Mouse (Mus musculus): Measurements from ENCODE around the gene Kcnma1. TPM values are rescaled to one million over a fixed set of nuclear protein-coding genes. Genes with fewer than 3 reads are reported as not detected.

The Kcnma1 gene
- polyA plus RNA-seq (2015; fragmentation: Illumina TruSeq; extraction: RNeasy Lipid Tissue Mini Kit (QIAGEN cat#74804); ENCODE audit: insufficient read depth, low replicate concordance) = 1.2 TPM

GRCm38 (mm10) chr14:24014391-24014790, at the start of gene Kcnma1:
Kcnma1 (minus strand) TSS chr14:24014491.

Other genes with a start within 250 kb of the Kcnma1 start
- gene Dlg5, start 231.4 kb upstream of the Kcnma1 start, polyA plus RNA-seq (2015; fragmentation: Illumina TruSeq; extraction: RNeasy Lipid Tissue Mini Kit (QIAGEN cat#74804); ENCODE audit: insufficient read depth, low replicate concordance) = 5.2 TPM

All from spleen, adult 10 weeks (tissue).